Mouse (Mus musculus) cerebellum, adult 9-10 months (tissue): Measurements from ENCODE around the gene Mfsd13b.

Source experiments
- DNase-seq: peaks from one replicate; pipeline ENCODE4 v3.0.0; 2022

Gene Mfsd13b

DNA sequence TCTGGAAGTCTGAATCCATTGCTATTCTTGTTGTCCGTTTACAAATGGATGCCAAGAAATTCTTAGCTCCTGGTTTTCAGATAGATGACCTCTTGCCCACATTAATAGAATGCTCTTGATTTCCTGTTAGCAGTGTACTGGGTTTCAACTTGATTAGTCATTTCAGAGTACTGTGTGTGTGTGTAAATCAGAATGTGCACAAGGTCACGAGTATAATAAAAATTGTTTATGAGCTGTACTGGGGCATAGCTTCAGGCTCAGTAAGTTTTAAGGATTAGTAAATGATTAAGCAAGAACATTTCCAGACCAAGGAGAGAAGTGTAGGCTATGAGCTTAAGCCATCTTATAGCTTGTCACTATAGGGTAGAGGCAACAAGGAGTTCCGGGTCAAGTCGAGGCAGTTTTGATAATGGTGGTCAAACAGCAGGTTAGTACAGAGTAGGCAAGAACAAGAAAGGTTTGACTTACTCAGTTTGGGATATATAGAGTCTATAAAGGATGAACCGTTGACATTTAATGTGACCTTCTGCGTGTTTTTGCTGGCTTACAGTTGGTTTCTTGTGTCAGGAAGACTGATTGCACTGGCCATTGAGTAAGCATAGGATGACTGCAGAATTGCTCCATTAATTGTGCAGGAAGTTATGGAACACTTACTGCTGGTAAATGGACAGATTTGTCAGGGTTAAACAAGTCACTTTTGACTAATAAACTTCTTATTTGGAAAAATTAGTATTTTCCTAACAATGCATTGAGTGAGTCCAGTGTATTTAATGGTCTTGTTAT is 63.6 kb downstream of the Mfsd13b start:
- DNase-seq: no peak

DNA sequence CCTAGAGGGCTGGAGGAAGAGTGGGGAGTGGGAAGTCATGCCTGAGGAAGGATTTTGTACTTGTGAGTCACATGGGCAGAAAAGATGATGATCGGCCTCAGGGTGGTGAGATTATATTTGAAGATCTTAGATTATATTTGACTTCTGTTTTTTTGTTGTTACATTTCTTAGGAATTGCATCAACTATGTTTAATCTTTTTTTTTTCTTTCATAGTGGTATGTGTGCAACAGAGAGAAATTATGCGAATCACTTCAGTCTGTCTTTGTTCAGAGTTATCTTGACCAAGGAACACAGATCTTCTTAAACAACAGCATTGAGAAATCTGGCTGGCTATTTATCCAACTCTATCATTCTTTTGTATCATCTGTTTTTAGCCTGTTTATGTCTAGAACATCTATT is 65.3 kb downstream of the Mfsd13b start:
- no peak for DNase-seq

DNA sequence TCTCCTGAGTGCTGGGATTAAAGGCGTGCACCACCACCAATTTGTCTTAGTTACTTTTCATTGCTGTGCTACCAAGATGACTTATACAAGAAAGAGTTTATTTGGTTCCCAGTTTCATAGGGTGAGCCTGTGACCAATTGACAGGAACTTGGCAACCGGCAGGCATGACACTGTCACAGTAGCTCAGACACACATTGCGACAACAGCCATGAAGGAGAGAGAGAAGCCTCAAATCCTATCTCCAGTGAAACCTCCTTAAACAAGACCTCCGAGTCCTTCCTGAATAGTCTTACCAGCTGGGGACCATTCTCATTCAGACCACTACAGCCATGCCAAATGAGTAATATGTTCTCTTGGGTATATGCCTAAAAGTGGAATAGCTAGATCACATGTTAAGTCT is 70.8 kb downstream of the Mfsd13b start:
- DNase-seq: no peak

DNA sequence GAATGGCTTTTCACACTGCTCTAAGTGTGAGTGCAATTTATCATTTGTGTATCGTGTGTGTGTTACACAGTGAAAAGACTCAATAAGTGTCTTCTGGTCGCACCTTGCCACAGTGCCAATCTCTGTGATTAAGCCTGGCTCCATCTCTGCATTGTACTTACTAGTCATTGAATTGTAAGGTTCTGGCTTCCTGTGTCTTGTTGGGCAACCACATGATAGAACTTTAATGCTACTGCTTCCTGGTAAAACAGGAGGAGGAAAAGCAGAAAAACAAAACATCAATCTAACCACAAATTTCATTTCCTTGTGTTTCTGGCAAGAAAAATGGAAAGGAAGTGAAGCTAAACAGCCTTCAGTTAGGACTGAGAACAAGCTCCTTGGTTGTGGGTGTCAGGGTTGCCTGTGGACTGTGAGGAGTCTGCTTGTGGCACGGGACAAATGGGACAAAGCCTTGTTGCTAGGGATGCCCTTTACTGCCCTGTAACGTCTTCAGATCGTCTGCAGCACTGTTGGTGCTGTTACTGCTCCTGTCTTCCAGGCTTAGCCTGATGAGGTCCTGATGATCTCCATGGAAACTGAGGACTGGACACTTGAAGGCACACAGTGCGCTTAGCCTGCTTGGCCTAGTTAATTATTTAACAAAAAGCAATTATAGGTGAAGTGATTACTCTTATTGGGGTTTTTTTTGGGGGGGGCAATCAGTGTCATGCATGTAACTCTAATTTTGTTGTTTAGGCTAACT is 77.3 kb downstream of the Mfsd13b start:
- no peak for DNase-seq

DNA sequence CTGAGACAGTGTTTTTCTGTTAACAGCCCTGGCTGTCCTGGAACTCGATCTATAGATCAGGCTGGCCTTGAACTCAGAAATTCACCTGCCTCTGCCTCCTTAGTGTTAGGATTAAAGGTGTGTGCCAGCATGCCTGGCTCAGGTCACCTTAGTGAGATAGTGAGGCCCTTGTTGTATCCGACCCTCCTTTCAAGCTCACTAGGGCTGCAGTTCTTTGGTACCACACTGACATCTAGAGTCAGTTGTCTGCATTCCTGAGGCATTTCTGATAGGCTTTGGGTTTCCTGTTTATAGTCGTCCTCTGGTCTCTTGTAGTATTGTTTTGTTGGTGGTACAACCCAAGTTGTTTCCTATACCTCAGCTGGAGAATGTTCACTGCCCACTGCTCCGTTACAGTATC is 82.0 kb downstream of the Mfsd13b start:
- DNase-seq: peak; percentile 16
